Mouse (Mus musculus): ENCODE data around the gene Gm5105. TPM values are rescaled to one million over a fixed set of nuclear protein-coding genes. Genes with fewer than 3 reads are reported as not detected.

Gm5105 gene
- total and polyA plus RNA-seq, 3 experiments, result not detected

- no peak for TF ChIP-seq NRF1 (IDR thresholded peaks at IDR 0.05; ENCODE audit: insufficient read depth, low read depth, low read length, poor library complexity, severe bottlenecking)
- no peak for TF ChIP-seq ZC3H11A (IDR thresholded peaks at IDR 0.05; ENCODE audit: low read depth, low read length)
- no peak for TF ChIP-seq TCF12 (IDR thresholded peaks at IDR 0.05; ENCODE audit: low read depth, low read length)
- TF ChIP-seq SMC3 (IDR thresholded peaks at IDR 0.05; ENCODE audit: low read depth, low read length), result no peak
- no peak for TF ChIP-seq MAFK (IDR thresholded peaks at IDR 0.05; ENCODE audit: borderline replicate concordance, low read depth, low read length)
These were observed 34.7 kb upstream of the Gm5105 start (continued) for GRCm38 (mm10) chr3:138101936-138102335.

- Histone ChIP-seq H3K4me3 (ENCODE audit: control insufficient read depth in 1 of 2, insufficient read depth in 1 of 2, low read depth in 2 of 2, low read length in 2 of 2) (no peak overlapping the region), H3K4me1 (ENCODE audit: control insufficient read depth in 1 of 2, insufficient read depth in 2 of 2, low read length in 2 of 2) (no peaks in the 10 kb centered on the region), H3K27me3 (ENCODE audit: control insufficient read depth in 1 of 2, insufficient read depth in 2 of 2, low read length in 2 of 2) (no peaks in the 10 kb centered on the region), H3K79me2 (ENCODE audit: control insufficient read depth, insufficient read depth, low read length, poor library complexity) (no peaks in the 10 kb centered on the region), H3K27ac (ENCODE audit: control insufficient read depth, low read depth, low read length) (no peak overlapping the region), H3K36me3 (ENCODE audit: control insufficient read depth in 1 of 2, insufficient read depth in 2 of 2, low read length in 2 of 2) (no peaks in the 10 kb centered on the region), H3K9ac (ENCODE audit: control insufficient read depth, low read depth, low read length, poor library complexity, severe bottlenecking) (no peak overlapping the region), H3K9me3 (replicated peaks; ENCODE audit: insufficient read depth, low read length) (no peaks in the 10 kb centered on the region)
- TF ChIP-seq MAFK (IDR thresholded peaks at IDR 0.05; ENCODE audit: borderline replicate concordance, low read depth, low read length), result no peak
- no peak for TF ChIP-seq GABPA (IDR thresholded peaks at IDR 0.05; ENCODE audit: low read depth, low read length)
- TF ChIP-seq SMC3 (IDR thresholded peaks at IDR 0.05; ENCODE audit: low read depth, low read length), result no peak
- TF ChIP-seq RCOR1 (IDR thresholded peaks at IDR 0.05; ENCODE audit: low read depth, low read length), result no peak
- DNase-seq (ENCODE audit: low read depth, low spot score), result no peak
These were observed 30.5 kb upstream of the Gm5105 start for GRCm38 (mm10) chr3:138097718-138098117.

- no peaks in the 10 kb centered on the region for H3K36me3 ChIP-seq (ENCODE audit: control insufficient read depth in 1 of 2, insufficient read depth in 2 of 2, low read length in 2 of 2)
- H3K27me3 ChIP-seq (ENCODE audit: control insufficient read depth in 1 of 2, insufficient read depth in 2 of 2, low read length in 2 of 2), result no peaks in the 10 kb centered on the region
- H3K4me1 ChIP-seq (ENCODE audit: control insufficient read depth in 1 of 2, insufficient read depth in 2 of 2, low read length in 2 of 2), result no peaks in the 10 kb centered on the region
- no peaks in the 10 kb centered on the region for H3K9me3 ChIP-seq (replicated peaks; ENCODE audit: insufficient read depth, low read length)
- H3K4me3 ChIP-seq (ENCODE audit: control insufficient read depth in 1 of 2, insufficient read depth in 1 of 2, low read depth in 2 of 2, low read length in 2 of 2), result no peak overlapping the region
- no peak overlapping the region for H3K27ac ChIP-seq (ENCODE audit: control insufficient read depth, low read depth, low read length)
- no peak for TF ChIP-seq EP300 (IDR thresholded peaks at IDR 0.05; ENCODE audit: low read depth in 1 of 2, low read length in 2 of 2)
- TF ChIP-seq UBTF (IDR thresholded peaks at IDR 0.05; ENCODE audit: borderline replicate concordance, insufficient read depth, low read depth, low read length), result no peak
- TF ChIP-seq USF1 (IDR thresholded peaks at IDR 0.05; ENCODE audit: low read depth, low read length), result no peak
- TF ChIP-seq TCF12 (IDR thresholded peaks at IDR 0.05; ENCODE audit: low read depth, low read length), result no peak
- no peak for TF ChIP-seq ZNF384 (IDR thresholded peaks at IDR 0.05; ENCODE audit: low read depth, low read length)
- H3K79me2 ChIP-seq (ENCODE audit: control insufficient read depth, insufficient read depth, low read length, poor library complexity), result no peaks in the 10 kb centered on the region
- DNase-seq (ENCODE audit: low read depth, low spot score), result no peak
- H3K9ac ChIP-seq (ENCODE audit: control insufficient read depth, low read depth, low read length, poor library complexity, severe bottlenecking), result no peak overlapping the region
These were observed 29.3 kb upstream of the Gm5105 start for GRCm38 (mm10) chr3:138096263-138097028.

Data from MEL (cell line).